Mouse (Mus musculus): ENCODE results near the gene Ptprg.

DNA sequence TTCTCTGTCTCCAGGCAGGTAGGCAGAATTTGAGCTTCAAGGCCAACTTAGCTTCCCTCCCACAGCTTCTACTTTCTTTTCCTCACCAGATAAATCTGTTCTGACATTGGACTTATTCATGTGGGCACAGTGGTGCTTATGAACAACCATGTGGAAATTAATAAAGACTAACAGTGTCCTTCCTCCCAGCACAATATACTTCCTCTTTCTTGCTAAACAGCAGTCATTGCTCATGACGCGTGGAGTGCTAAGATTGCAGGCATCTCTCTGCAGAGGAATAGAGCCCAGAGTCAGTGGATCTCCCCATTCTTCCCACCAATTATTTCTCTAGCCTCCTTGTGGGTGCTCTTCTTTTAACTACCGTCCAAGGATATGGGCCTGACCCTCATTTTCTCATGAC is 579.8 kb downstream of the Ptprg start:
- no peak for TF ChIP-seq CTCF (IDR thresholded peaks at IDR 0.05; ENCODE audit: control insufficient read depth, insufficient read depth, insufficient read length)
- TF ChIP-seq CEBPB (IDR thresholded peaks at IDR 0.05; ENCODE audit: low read depth) = no peak
- no peak for TF ChIP-seq USF1 (IDR thresholded peaks at IDR 0.05; ENCODE audit: low read depth)
- TF ChIP-seq MYOG (IDR thresholded peaks at IDR 0.05; ENCODE audit: control insufficient read depth, extremely low read depth, insufficient read length) = no peak
- TF ChIP-seq MYOD1 (IDR thresholded peaks at IDR 0.05; ENCODE audit: control insufficient read depth, insufficient read length, low read depth) = no peak

All from C2C12 (cell line).